Mouse (Mus musculus): ENCODE results near the gene Gstt2. TPM values are rescaled to one million over a fixed set of nuclear protein-coding genes. Genes with fewer than 3 reads are reported as not detected.
A peak's percentile ranks its signal among the peaks of the same experiment; 100 is the strongest.

The Gstt2 gene
- polyA plus RNA-seq, 1 experiment from 2014 or later, result 83.7 TPM

DNA sequence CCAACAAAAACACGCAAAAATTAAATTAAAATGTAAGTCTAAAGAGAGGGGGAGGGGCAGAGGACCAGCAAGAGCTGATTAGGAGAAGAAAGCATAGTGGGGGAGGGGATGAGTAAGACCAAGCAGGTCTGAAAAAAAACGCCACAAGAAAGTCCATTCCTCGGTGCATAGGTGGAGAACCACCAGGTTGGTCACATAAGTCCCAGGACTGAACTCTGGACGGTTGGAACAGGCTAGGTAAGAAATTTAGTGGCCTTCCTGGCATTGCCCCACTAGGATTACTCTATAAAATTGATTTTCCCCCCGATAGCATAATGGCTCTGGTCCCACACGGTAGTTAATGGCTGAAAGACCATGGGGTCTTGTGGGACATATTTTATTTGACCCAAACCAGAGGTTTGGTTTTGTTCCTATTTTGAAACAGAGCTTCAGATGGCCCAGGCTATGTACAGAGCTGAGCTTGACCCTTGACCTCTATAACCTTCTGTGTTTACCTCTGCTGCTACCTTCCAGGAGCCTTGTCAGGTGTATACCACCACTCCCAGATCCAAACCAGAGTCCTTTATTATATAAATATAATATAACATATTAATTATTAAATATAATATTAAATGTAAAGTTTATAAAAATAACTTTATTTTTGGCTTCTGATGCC is 48.0 kb downstream of the Gstt2 start:
- H3K9me3 ChIP-seq (ENCODE audit: control insufficient read depth, low read length), result no peaks in the 10 kb centered on the region
- H3K36me3 ChIP-seq (ENCODE audit: control insufficient read depth, insufficient read depth, low read length), result no peaks in the 10 kb centered on the region
- no peak overlapping the region for H3K4me2 ChIP-seq (ENCODE audit: low read depth, low read length)
- peaks cover 5% of the 10 kb centered on the region; the same call in 1 of the 2 replicates for H3K4me1 ChIP-seq (ENCODE audit: control insufficient read depth, insufficient read depth, low read length)
- no peak overlapping the region for H3K4me3 ChIP-seq (ENCODE audit: low read length)
- peak; percentile 52; the same call in 1 of the 2 replicates for ATAC-seq
- 78% methylated on average over 6 of the region's 6 CpGs for WGBS
- H3K9ac ChIP-seq (ENCODE audit: low read depth, low read length), result no peak overlapping the region
- no peak overlapping the region for H3K27ac ChIP-seq (ENCODE audit: low read length)
- H3K27me3 ChIP-seq (replicated peaks; ENCODE audit: control insufficient read depth, insufficient read depth, low read length), result no peaks in the 10 kb centered on the region

DNA sequence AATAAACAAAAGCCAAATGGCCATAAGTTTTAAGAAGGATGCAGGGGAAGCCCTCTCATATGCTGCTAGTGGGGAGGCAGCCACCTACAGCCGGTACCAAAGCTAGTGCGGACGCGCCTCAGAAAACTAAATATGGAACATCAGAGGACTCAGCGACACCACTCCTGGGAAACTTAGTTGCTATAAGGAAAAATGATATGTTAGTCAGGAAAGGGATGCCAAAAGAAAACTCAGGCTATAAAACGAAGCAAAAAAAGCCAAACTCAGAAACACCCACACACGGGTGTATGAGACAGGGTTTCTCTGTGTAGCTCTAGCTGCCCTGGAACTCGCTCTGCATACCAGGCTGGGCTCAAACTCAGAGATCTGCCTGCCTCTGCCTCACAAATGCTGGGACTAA is 48.9 kb downstream of the Gstt2 start:
- Histone ChIP-seq H3K9ac (ENCODE audit: low read depth, low read length) (no peak overlapping the region), H3K27me3 (replicated peaks; ENCODE audit: control insufficient read depth, insufficient read depth, low read length) (no peaks in the 10 kb centered on the region), H3K4me2 (ENCODE audit: low read depth, low read length) (no peak overlapping the region), H3K9me3 (ENCODE audit: control insufficient read depth, low read length) (no peaks in the 10 kb centered on the region), H3K4me1 (ENCODE audit: control insufficient read depth, insufficient read depth, low read length) (peaks cover 5% of the 10 kb centered on the region; the same call in 1 of the 2 replicates), H3K36me3 (ENCODE audit: control insufficient read depth, insufficient read depth, low read length) (no peaks in the 10 kb centered on the region), H3K27ac (ENCODE audit: low read length) (no peak overlapping the region), H3K4me3 (ENCODE audit: low read length) (no peak overlapping the region)
- WGBS, result 95% methylated on average over 8 of the region's 8 CpGs
- no peak for ATAC-seq

DNA sequence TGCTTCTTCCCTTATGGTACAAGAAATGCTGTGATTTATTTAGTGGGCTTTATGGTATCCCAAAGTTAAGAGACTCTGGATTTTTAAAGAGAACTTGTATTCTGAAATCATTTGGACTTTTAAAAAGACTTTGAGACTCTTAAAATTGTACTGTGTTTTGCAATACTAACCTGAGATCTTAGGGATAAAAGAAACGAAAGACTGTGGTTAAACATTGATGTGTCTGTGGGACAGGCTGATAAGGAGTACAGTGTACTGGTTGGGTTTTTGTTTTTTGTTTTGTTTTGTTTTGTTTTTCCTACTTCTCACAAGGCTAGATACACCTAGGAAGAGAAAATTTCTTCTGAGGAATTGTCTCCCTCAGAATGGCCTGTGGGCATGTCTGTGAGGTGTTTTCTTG is 51.8 kb downstream of the Gstt2 start:
- no peak overlapping the region for H3K4me3 ChIP-seq (ENCODE audit: low read length)
- H3K27ac ChIP-seq (ENCODE audit: low read length), result no peak overlapping the region
- peaks cover 5% of the 10 kb centered on the region; the same call in 1 of the 2 replicates for H3K4me1 ChIP-seq (ENCODE audit: control insufficient read depth, insufficient read depth, low read length)
- H3K9me3 ChIP-seq (ENCODE audit: control insufficient read depth, low read length), result no peaks in the 10 kb centered on the region
- no peak overlapping the region for H3K4me2 ChIP-seq (ENCODE audit: low read depth, low read length)
- H3K9ac ChIP-seq (ENCODE audit: low read depth, low read length), result no peak overlapping the region
- no peak for ATAC-seq
- H3K27me3 ChIP-seq (replicated peaks; ENCODE audit: control insufficient read depth, insufficient read depth, low read length), result no peaks in the 10 kb centered on the region
- WGBS, result 46% methylated on average over 1 of the region's 1 CpGs
- H3K36me3 ChIP-seq (ENCODE audit: control insufficient read depth, insufficient read depth, low read length), result no peaks in the 10 kb centered on the region

Other genes with a start within 250 kb of the Gstt2 start
- gene Ggt5, start 248.1 kb downstream of the Gstt2 start, polyA plus RNA-seq (2015; fragmentation: Nextera tagmentation; extraction: Ambion mirVana), result 8.6 and 8.8 TPM in 2 replicates
- gene Susd2, start 193.4 kb downstream of the Gstt2 start, polyA plus RNA-seq (2015; fragmentation: Nextera tagmentation; extraction: Ambion mirVana), result 19.1 and 23.3 TPM in 2 replicates
- 26.4 and 27.1 TPM in 2 replicates for gene Cabin1, start 73.1 kb downstream of the Gstt2 start, polyA plus RNA-seq (2015; fragmentation: Nextera tagmentation; extraction: Ambion mirVana)
- gene Ddt, start 64.0 kb downstream of the Gstt2 start, polyA plus RNA-seq (2015; fragmentation: Nextera tagmentation; extraction: Ambion mirVana), result 82.0 and 92.1 TPM in 2 replicates
- gene Gm20441, start 56.5 kb downstream of the Gstt2 start, polyA plus RNA-seq (2015; fragmentation: Nextera tagmentation; extraction: Ambion mirVana), result not detected in 2 replicates
- gene Gstt3, start 56.0 kb downstream of the Gstt2 start, polyA plus RNA-seq (2015; fragmentation: Nextera tagmentation; extraction: Ambion mirVana), result 49.1 and 53.1 TPM in 2 replicates
- 16.4 and 19.2 TPM in 2 replicates for gene Gstt1, start 38.8 kb downstream of the Gstt2 start, polyA plus RNA-seq (2015; fragmentation: Nextera tagmentation; extraction: Ambion mirVana)
- not detected in 2 replicates for gene Gstt4, start 14.9 kb downstream of the Gstt2 start, polyA plus RNA-seq (2015; fragmentation: Nextera tagmentation; extraction: Ambion mirVana)
- 1,982 and 2,201 TPM in 2 replicates for gene Mif, start 22.8 kb upstream of the Gstt2 start, polyA plus RNA-seq (2015; fragmentation: Nextera tagmentation; extraction: Ambion mirVana)
- 6.8 and 9.7 TPM in 2 replicates for gene Derl3, start 56.0 kb upstream of the Gstt2 start, polyA plus RNA-seq (2015; fragmentation: Nextera tagmentation; extraction: Ambion mirVana)
- gene Smarcb1, start 84.2 kb upstream of the Gstt2 start, polyA plus RNA-seq (2015; fragmentation: Nextera tagmentation; extraction: Ambion mirVana), result 149 and 171 TPM in 2 replicates
- 252 and 271 TPM in 2 replicates for gene Chchd10, start 95.7 kb upstream of the Gstt2 start, polyA plus RNA-seq (2015; fragmentation: Nextera tagmentation; extraction: Ambion mirVana)
- gene Mmp11, start 99.1 kb upstream of the Gstt2 start, polyA plus RNA-seq (2015; fragmentation: Nextera tagmentation; extraction: Ambion mirVana), result 23.5 and 25.4 TPM in 2 replicates
- gene Gm867, start 103.2 kb upstream of the Gstt2 start, polyA plus RNA-seq (2015; fragmentation: Nextera tagmentation; extraction: Ambion mirVana), result 0.29 and 0.51 TPM in 2 replicates
- 0.68 TPM in 1 of 2 replicates, not detected in the other for gene Vpreb3, start 105.6 kb upstream of the Gstt2 start, polyA plus RNA-seq (2015; fragmentation: Nextera tagmentation; extraction: Ambion mirVana)
- not detected in 2 replicates for gene Gm5134, start 117.1 kb upstream of the Gstt2 start, polyA plus RNA-seq (2015; fragmentation: Nextera tagmentation; extraction: Ambion mirVana)
- 16.4 and 16.6 TPM in 2 replicates for gene Zfp280b, start 195.2 kb upstream of the Gstt2 start, polyA plus RNA-seq (2015; fragmentation: Nextera tagmentation; extraction: Ambion mirVana)

All from intestine, embryonic 16.5 days (tissue).